Comparison of ENCODE assay signal across 8 mouse cellular contexts in genomic region chr11:107012324-107013017, GRCm38 (mm10). TPM values are rescaled to one million over a fixed set of nuclear protein-coding genes. Genes with fewer than 3 reads are reported as not detected.
DNase-seq lines count a peak whose midpoint lies in the region; ATAC-seq and TF ChIP-seq lines count a peak whose summit lies in the region.

No protein-coding gene starts in this region.

- TF ChIP-seq POLR2A in CH12.LX (IDR thresholded peaks at IDR 0.05; ENCODE audit: low read depth, low read length), result peak; percentile 100

- DNase-seq in CH12.LX (ENCODE audit: extremely low read depth), result peak; percentile 98
- DNase-seq in c-Kit-positive CD71-positive TER-119-negative erythroid progenitor cells, embryonic 14.5 days (ENCODE audit: low read depth), result peak; percentile 95
- DNase-seq in heart, postnatal 10 days, result peak; percentile 99
- peak; percentile 88 for DNase-seq in large intestine, adult 2 months (ENCODE audit: low read depth, low spot score)
- peak; percentile 97 for DNase-seq in liver, postnatal 0 days
- DNase-seq in testis, postnatal 10 days (ENCODE audit: low spot score), result peak; percentile 97

- dilution Hi-C loops in CH12.LX (cut with MboI; ENCODE audit: extremely low pct_ligation_motif_present, extremely low pct_unique_long_range_greater_than_20kb, low sequenced_read_pairs), result no loop called here

- peak overlapping the region; percentile 5; the same call in 1 of the 2 replicates for H3K27ac ChIP-seq in CH12.LX (ENCODE audit: insufficient read depth, low read depth)
- peak overlapping the region; percentile 92 for H3K27ac ChIP-seq in forebrain, embryonic 12.5 days
- peak overlapping the region; percentile 100 for H3K27ac ChIP-seq in liver, postnatal 0 days (ENCODE audit: low read depth)
- peak overlapping the region; percentile 86 for H3K27ac ChIP-seq in neural tube, embryonic 14.5 days (ENCODE audit: low read depth, low read length)

- no peak for TF ChIP-seq RAD21 in CH12.LX (IDR thresholded peaks at IDR 0.05; ENCODE audit: low read depth, low read length)

- peaks cover 11% of the 10 kb centered on the region for H3K27me3 ChIP-seq in CH12.LX (replicated peaks)
- no peaks in the 10 kb centered on the region for H3K27me3 ChIP-seq in forebrain, embryonic 12.5 days
- H3K27me3 ChIP-seq in liver, postnatal 0 days (ENCODE audit: insufficient read depth, low read length), result no peaks in the 10 kb centered on the region
- no peaks in the 10 kb centered on the region for H3K27me3 ChIP-seq in neural tube, embryonic 14.5 days (ENCODE audit: control insufficient read depth, insufficient read depth, low read length)

- peak overlapping the region; percentile 52 to 77 (median 63) for H3K4me3 ChIP-seq in CH12.LX (replicated peaks in 1 of 3; ENCODE audit: low read depth in 2 of 3, low read length in 2 of 3, poor library complexity in 1 of 3)
- H3K4me3 ChIP-seq in forebrain, embryonic 12.5 days (replicated peaks), result peak overlapping the region; percentile 55
- H3K4me3 ChIP-seq in liver, postnatal 0 days (ENCODE audit: low read depth, low read length), result peak overlapping the region; percentile 72
- peak overlapping the region; percentile 57 for H3K4me3 ChIP-seq in neural tube, embryonic 14.5 days (ENCODE audit: low read depth, low read length)

- intact Hi-C loops in heart, postnatal 10 days (cut with DNase I), result no loop called here

- H3K9ac ChIP-seq in CH12.LX (ENCODE audit: insufficient read depth, low read depth), result peak overlapping the region; percentile 63
- peak overlapping the region; percentile 75 for H3K9ac ChIP-seq in forebrain, embryonic 12.5 days
- peak overlapping the region; percentile 87 for H3K9ac ChIP-seq in liver, postnatal 0 days (replicated peaks)
- H3K9ac ChIP-seq in neural tube, embryonic 14.5 days (replicated peaks; ENCODE audit: low read depth, low read length), result peak overlapping the region; percentile 64

- in situ Hi-C loops in CH12.LX (cut with MboI; ENCODE audit: low pct_ligation_motif_present, low pct_unique_long_range_greater_than_20kb, low sequenced_read_pairs), result no loop called here

- H3K79me2 ChIP-seq in CH12.LX (replicated peaks; ENCODE audit: control insufficient read depth, extremely low read depth, insufficient read depth, poor library complexity, severe bottlenecking), result no peaks in the 10 kb centered on the region

- TF ChIP-seq EP300 in CH12.LX (IDR thresholded peaks at IDR 0.05; ENCODE audit: low read length), result peak; percentile 61; the same call in 1 of the 2 replicates
- TF ChIP-seq EP300 in liver, postnatal 0 days (IDR thresholded peaks at IDR 0.05; ENCODE audit: low read depth), result peak; percentile 75

- no peaks in the 10 kb centered on the region for H3K36me3 ChIP-seq in CH12.LX (replicated peaks in 1 of 2; ENCODE audit: control insufficient read depth in 1 of 2, insufficient read depth in 1 of 2, low read length in 1 of 2)
- no peaks in the 10 kb centered on the region for H3K36me3 ChIP-seq in forebrain, embryonic 12.5 days (replicated peaks)
- no peaks in the 10 kb centered on the region for H3K36me3 ChIP-seq in liver, postnatal 0 days (replicated peaks; ENCODE audit: insufficient read depth, low read length)
- no peaks in the 10 kb centered on the region for H3K36me3 ChIP-seq in neural tube, embryonic 14.5 days (ENCODE audit: control insufficient read depth, insufficient read depth, low read length)

- peak overlapping the region; percentile 81 for H3K4me2 ChIP-seq in CH12.LX (ENCODE audit: insufficient read depth, low read depth, poor library complexity, severe bottlenecking)
- peak overlapping the region; percentile 62 for H3K4me2 ChIP-seq in forebrain, embryonic 12.5 days
- H3K4me2 ChIP-seq in liver, postnatal 0 days (ENCODE audit: low read depth, low read length), result peak overlapping the region; percentile 71
- peak overlapping the region; percentile 49 for H3K4me2 ChIP-seq in neural tube, embryonic 14.5 days (ENCODE audit: low read depth, low read length)

- ATAC-seq in forebrain, embryonic 12.5 days (ENCODE audit: low FRiP score), result peak; percentile 96
- peak; percentile 91 for ATAC-seq in liver, postnatal 0 days
- peak; percentile 98 for ATAC-seq in neural tube, embryonic 14.5 days (ENCODE audit: low read depth)

- under 1% methylated on average over 37 of the region's 37 CpGs for WGBS in forebrain, embryonic 12.5 days
- WGBS in large intestine, adult 2 months, result under 1% methylated on average over 37 of the region's 37 CpGs
- under 1% methylated on average over 37 of the region's 37 CpGs for WGBS in liver, postnatal 0 days (ENCODE audit: insufficient replicate concordance)
- under 1% methylated on average over 37 of the region's 37 CpGs for WGBS in neural tube, embryonic 14.5 days

- no peak for TF ChIP-seq CTCF in CH12.LX (conservative IDR thresholded peaks at IDR 0.05 in 1 of 2, IDR thresholded peaks at IDR 0.05 in 1 of 2; ENCODE audit: low read depth in 2 of 2, low read length in 2 of 2)
- TF ChIP-seq CTCF in liver, postnatal 0 days (IDR thresholded peaks at IDR 0.05; ENCODE audit: low read depth), result no peak

- H3K9me3 ChIP-seq in CH12.LX (replicated peaks; ENCODE audit: low read length), result peaks cover 3% of the 10 kb centered on the region
- no peaks in the 10 kb centered on the region for H3K9me3 ChIP-seq in forebrain, embryonic 12.5 days
- no peaks in the 10 kb centered on the region for H3K9me3 ChIP-seq in liver, postnatal 0 days (ENCODE audit: low read length)
- H3K9me3 ChIP-seq in neural tube, embryonic 14.5 days (ENCODE audit: control insufficient read depth, low read length), result no peaks in the 10 kb centered on the region

- H3K4me1 ChIP-seq in CH12.LX (ENCODE audit: control insufficient read depth in 1 of 2, insufficient read depth in 2 of 2), result peaks cover 6 to 14% of the 10 kb centered on the region in 2 experiments; a peak in 3 of 4 replicates
- H3K4me1 ChIP-seq in forebrain, embryonic 12.5 days, result peaks cover 7% of the 10 kb centered on the region
- H3K4me1 ChIP-seq in liver, postnatal 0 days (ENCODE audit: insufficient read depth), result peaks cover 8% of the 10 kb centered on the region; the same call in 1 of the 2 replicates
- H3K4me1 ChIP-seq in neural tube, embryonic 14.5 days (ENCODE audit: control insufficient read depth, insufficient read depth, low read length), result 0 out of 2 replicates have a peak, but pooled peaks cover 9% of the 10 kb centered on the region

TF ChIP-seq in CH12.LX, 34 proteins besides CTCF, POLR2A, EP300 and RAD21 (continues in another document):
- TF ChIP-seq TCF12 (IDR thresholded peaks at IDR 0.05; ENCODE audit: low read depth, low read length) (peak; percentile 88), MAZ (IDR thresholded peaks at IDR 0.05; ENCODE audit: low read depth, low read length) (peak; percentile 20; the same call in 1 of the 2 replicates), NRF1 (IDR thresholded peaks at IDR 0.05; ENCODE audit: low read depth, low read length) (peak; percentile 91), ETS1 (conservative IDR thresholded peaks at IDR 0.05; ENCODE audit: low read depth, low read length) (0 out of 2 replicates have a peak, but pooled peaks have one; percentile 14), UBTF (IDR thresholded peaks at IDR 0.05; ENCODE audit: low read depth, low read length) (no peak), TBP (conservative IDR thresholded peaks at IDR 0.05; ENCODE audit: low read depth, low read length) (peak; percentile 100), USF1 (IDR thresholded peaks at IDR 0.05; ENCODE audit: low read depth, low read length) (no peak), NELFE (IDR thresholded peaks at IDR 0.05; ENCODE audit: low read depth, low read length) (peak; percentile 97), RCOR1 (conservative IDR thresholded peaks at IDR 0.05; ENCODE audit: low read depth, low read length) (0 out of 2 replicates have a peak, but pooled peaks have one; percentile 48), ZNF384 (IDR thresholded peaks at IDR 0.05; ENCODE audit: low read depth, low read length) (no peak), ELF1 (IDR thresholded peaks at IDR 0.05; ENCODE audit: low read depth, low read length) (peak; percentile 100), MYC (IDR thresholded peaks at IDR 0.05; ENCODE audit: low read depth, low read length) (no peak), CHD2 (IDR thresholded peaks at IDR 0.05; ENCODE audit: low read length) (0 out of 2 replicates have a peak, but pooled peaks have one; percentile 30), USF2 (conservative IDR thresholded peaks at IDR 0.05; ENCODE audit: low read depth, low read length) (no peak), BHLHE40 (IDR thresholded peaks at IDR 0.05; ENCODE audit: low read depth, low read length) (0 out of 2 replicates have a peak, but pooled peaks have one; percentile 25), E2F4 (IDR thresholded peaks at IDR 0.05; ENCODE audit: insufficient replicate concordance, low read depth, low read length) (peak; percentile 90; the same call in 1 of the 2 replicates), SIN3A (IDR thresholded peaks at IDR 0.05; ENCODE audit: low read length) (peak; percentile 75; the same call in 1 of the 2 replicates), ZKSCAN1 (IDR thresholded peaks at IDR 0.05; ENCODE audit: borderline replicate concordance, low read depth, low read length) (no peak), POLR2AphosphoS2 (IDR thresholded peaks at IDR 0.05; ENCODE audit: low read depth, low read length) (peak; percentile 68; the same call in 1 of the 2 replicates), SMC3 (IDR thresholded peaks at IDR 0.05; ENCODE audit: low read depth, low read length) (no peak), PAX5 (IDR thresholded peaks at IDR 0.05; ENCODE audit: low read length) (no peak)

RNA-seq across cellular contexts. Expression of gene 1810010H24Rik, which starts 13.0 kb away (rescaled TPM):
- total RNA-seq in CH12.LX (2012; rRNA removed), result 0.29 and 1.1 TPM in 2 replicates
- total RNA-seq in CH12.LX (2014; rRNA removed), result 0.82 and 1.7 TPM in 2 replicates
- 0.53 and 0.83 TPM in 2 replicates for polyA plus RNA-seq in CH12.LX (2012; ENCODE audit: insufficient read length, low read depth)
- polyA plus RNA-seq in forebrain, embryonic 12.5 days (2016; fragmentation: Nextera tagmentation; extraction: Ambion mirVana), result 2.4 and 3.1 TPM in 2 replicates
- 1 to 10 TPM; 3.2 to 3.8 TPM for total RNA-seq in heart, postnatal 10 days (2021)
- polyA plus RNA-seq in large intestine, adult 2 months (2012; rRNA removed), result 0.78 and 1.5 TPM in 2 replicates
- 7.3 and 10.3 TPM in 2 replicates for polyA plus RNA-seq in liver, postnatal 0 days (2015; fragmentation: Nextera tagmentation; extraction: Ambion mirVana)
- polyA plus RNA-seq in neural tube, embryonic 14.5 days (2014; fragmentation: Nextera tagmentation; extraction: Ambion mirVana), result 9.8 and 9.9 TPM in 2 replicates

RNA-seq across cellular contexts. Expression of gene Kpna2, which starts 13.1 kb away (rescaled TPM):
- total RNA-seq in CH12.LX (2012; rRNA removed) (327 and 495 TPM in 2 replicates), CH12.LX (2014; rRNA removed) (734 and 759 TPM in 2 replicates)
- 536 and 582 TPM in 2 replicates for polyA plus RNA-seq in CH12.LX (2012; ENCODE audit: insufficient read length, low read depth)
- 567 and 599 TPM in 2 replicates for polyA plus RNA-seq in forebrain, embryonic 12.5 days (2016; fragmentation: Nextera tagmentation; extraction: Ambion mirVana)
- total RNA-seq in heart, postnatal 10 days (2021), result 100 to 1,000 TPM; 104 to 112 TPM
- 48.5 and 53.4 TPM in 2 replicates for polyA plus RNA-seq in large intestine, adult 2 months (2012; rRNA removed)
- 115 and 128 TPM in 2 replicates for polyA plus RNA-seq in liver, postnatal 0 days (2015; fragmentation: Nextera tagmentation; extraction: Ambion mirVana)
- 110 and 128 TPM in 2 replicates for polyA plus RNA-seq in neural tube, embryonic 14.5 days (2014; fragmentation: Nextera tagmentation; extraction: Ambion mirVana)

Comparison
In these comparisons a context has a peak if more than half of its experiments do, and no peak if none do; other contexts are left out.
1. Peak in every context shown above with its lines: DNase-seq, ATAC-seq, H3K4me3 ChIP-seq and H3K27ac ChIP-seq.
2. H3K27ac ChIP-seq: peak in every context shown above with its lines; median percentile 100 in liver, postnatal 0 days; 92 in forebrain, embryonic 12.5 days; 86 in neural tube, embryonic 14.5 days; 5 in CH12.LX.